Mouse (Mus musculus) embryonic facial prominence, embryonic 12.5 days (tissue): ENCODE measurements around the gene Batf2. TPM values are rescaled to one million over a fixed set of nuclear protein-coding genes. Genes with fewer than 3 reads are reported as not detected.
A peak's percentile ranks its signal among the peaks of the same experiment; 100 is the strongest.

Source experiments
- ATAC-seq: fragments of 200-750 bp; cut with Nextera tagmentation; 2 replicates; pipeline ENCODE4 v1.8.0; 2017; ENCODE audit not compliant: insufficient number of reproducible peaks, insufficient read depth, low FRiP score, low TSS enrichment
- H3K27ac ChIP-seq: fragments of 300-500 bp; sonication (generic); 2 replicates; pipeline ENCODE4 v1.5.1; 2016; ENCODE audit warnings: mild to moderate bottlenecking
- H3K27me3 ChIP-seq: fragments of 300-500 bp; sonication (generic); 2 replicates; pipeline ENCODE4 v1.6.1; 2016; ENCODE audit warnings: mild to moderate bottlenecking, moderate library complexity
- H3K36me3 ChIP-seq: fragments of 300-500 bp; sonication (generic); 2 replicates; pipeline ENCODE4 v1.6.1; 2016; ENCODE audit warnings: mild to moderate bottlenecking
- H3K4me1 ChIP-seq: fragments of 300-500 bp; sonication (generic); 2 replicates; pipeline ENCODE4 v1.6.1; 2016
- H3K4me2 ChIP-seq: fragments of 300-500 bp; sonication (generic); replicated peaks from 2 replicates; pipeline ENCODE4 v1.6.1; 2016; ENCODE audit warnings: mild to moderate bottlenecking, moderate library complexity
- H3K4me3 ChIP-seq: fragments of 300-500 bp; sonication (generic); 2 replicates; pipeline ENCODE4 v1.5.1; 2016; ENCODE audit warnings: mild to moderate bottlenecking
- H3K9ac ChIP-seq: fragments of 300-500 bp; sonication (generic); 2 replicates; pipeline ENCODE4 v1.6.1; 2016; ENCODE audit warnings: mild to moderate bottlenecking, moderate library complexity
- H3K9me3 ChIP-seq: fragments of 300-500 bp; sonication (generic); 2 replicates; pipeline ENCODE4 v1.6.1; 2016; ENCODE audit warnings: mild to moderate bottlenecking, moderate library complexity
- WGBS: fragments of 180-500 bp; shearing (Covaris S2); methylation state at CpG from one replicate; pipeline ENCODE4 v1.1.7; 2016; 5-methylcytosine and 5-hydroxymethylcytosine counted together
- polyA plus RNA-seq: library from polyadenylated mRNA; unstranded; fragments of >200 nt; fragmentation: Nextera tagmentation; extraction: Ambion mirVana; gene quantifications from 2 replicates; pipeline ENCODE4 v1.2.1, GENCODE M21; 2016

The Batf2 gene
- polyA plus RNA-seq, 1 experiment from 2014 or later: not detected

- Histone ChIP-seq H3K36me3 (no peaks in the 10 kb centered on the region), H3K9me3 (no peaks in the 10 kb centered on the region), H3K4me2 (no peak overlapping the region), H3K9ac (no peak overlapping the region), H3K4me1 (peaks cover 2% of the 10 kb centered on the region; the same call in 1 of the 2 replicates), H3K4me3 (no peak overlapping the region), H3K27ac (no peak overlapping the region), H3K27me3 (no peaks in the 10 kb centered on the region)
- 35% methylated on average over 5 of the region's 5 CpGs for WGBS
- ATAC-seq: no peak
Observed at GRCm38 (mm10) chr19:6174771-6175170, 34.0 kb downstream of the Batf2 start.

- no peak overlapping the region for H3K4me3 ChIP-seq
Observed at GRCm38 (mm10) chr19:6178775-6179174, 38.0 kb downstream of the Batf2 start.

GRCm38 (mm10) chr19:6181629-6182028 is 40.8 kb downstream of the Batf2 start:
- Histone ChIP-seq H3K9ac (no peak overlapping the region), H3K4me2 (no peak overlapping the region), H3K27me3 (no peaks in the 10 kb centered on the region), H3K4me1 (no peaks in the 10 kb centered on the region), H3K36me3 (no peaks in the 10 kb centered on the region), H3K9me3 (no peaks in the 10 kb centered on the region), H3K27ac (no peak overlapping the region), H3K4me3 (no peak overlapping the region)
- 14% methylated on average over 5 of the region's 5 CpGs for WGBS
- ATAC-seq: no peak

More at GRCm38 (mm10) chr19:6178775-6179174, 38.0 kb downstream of the Batf2 start:
- H3K27me3 ChIP-seq: no peaks in the 10 kb centered on the region
- no peak overlapping the region for H3K27ac ChIP-seq
- H3K9ac ChIP-seq: no peak overlapping the region
- ATAC-seq: no peak
- H3K4me2 ChIP-seq: no peak overlapping the region
- 90% methylated on average over 6 of the region's 6 CpGs for WGBS
- H3K36me3 ChIP-seq: no peaks in the 10 kb centered on the region
- H3K9me3 ChIP-seq: no peaks in the 10 kb centered on the region
- peaks cover 2% of the 10 kb centered on the region; the same call in 1 of the 2 replicates for H3K4me1 ChIP-seq

- H3K9ac ChIP-seq: no peak overlapping the region
- no peaks in the 10 kb centered on the region for H3K27me3 ChIP-seq
- no peak overlapping the region for H3K27ac ChIP-seq
- no peak overlapping the region for H3K4me3 ChIP-seq
- H3K4me1 ChIP-seq: no peaks in the 10 kb centered on the region
- no peaks in the 10 kb centered on the region for H3K9me3 ChIP-seq
- ATAC-seq: 0 out of 2 replicates have a peak, but pooled peaks have one; percentile 47
- H3K36me3 ChIP-seq: no peaks in the 10 kb centered on the region
- no peak overlapping the region for H3K4me2 ChIP-seq
- WGBS: 3% methylated on average over 3 of the region's 3 CpGs
Observed at GRCm38 (mm10) chr19:6182534-6182933, 41.8 kb downstream of the Batf2 start.

GRCm38 (mm10) chr19:6184131-6184530 is 43.3 kb downstream of the Batf2 start, which contains the start of gene Majin:
Gene Majin, plus strand, starts transcription at chr19:6184388.
- H3K4me3 ChIP-seq: no peak within 1 kb of the TSS
- H3K4me1 ChIP-seq: no peaks in the 10 kb centered on the region
- H3K36me3 ChIP-seq: no peaks in the 10 kb centered on the region
- no peaks in the 10 kb centered on the region for H3K27me3 ChIP-seq
- no peak for ATAC-seq
- no peak within 1 kb of the TSS for H3K4me2 ChIP-seq
- no peak within 1 kb of the TSS for H3K27ac ChIP-seq
- WGBS: 86% methylated on average over 23 of the region's 23 CpGs
- H3K9ac ChIP-seq: no peak within 1 kb of the TSS
- H3K9me3 ChIP-seq: no peaks in the 10 kb centered on the region

- WGBS: 81% methylated on average over 2 of the region's 2 CpGs
Observed at GRCm38 (mm10) chr19:6204265-6204664, 63.5 kb downstream of the Batf2 start.

GRCm38 (mm10) chr19:6206716-6207115 is 65.9 kb downstream of the Batf2 start:
- H3K4me1 ChIP-seq: no peaks in the 10 kb centered on the region
- H3K36me3 ChIP-seq: no peaks in the 10 kb centered on the region
- no peak for ATAC-seq
- H3K9ac ChIP-seq: no peak overlapping the region
- no peak overlapping the region for H3K4me2 ChIP-seq
- WGBS: 59% methylated on average over 5 of the region's 5 CpGs
- H3K27me3 ChIP-seq: no peaks in the 10 kb centered on the region
- no peak overlapping the region for H3K4me3 ChIP-seq
- H3K27ac ChIP-seq: no peak overlapping the region
- no peaks in the 10 kb centered on the region for H3K9me3 ChIP-seq

More at GRCm38 (mm10) chr19:6204265-6204664, 63.5 kb downstream of the Batf2 start:
- H3K4me1 ChIP-seq: no peaks in the 10 kb centered on the region
- H3K27ac ChIP-seq: no peak overlapping the region
- ATAC-seq: no peak
- no peaks in the 10 kb centered on the region for H3K9me3 ChIP-seq
- no peak overlapping the region for H3K9ac ChIP-seq
- no peak overlapping the region for H3K4me3 ChIP-seq
- H3K4me2 ChIP-seq: no peak overlapping the region
- no peaks in the 10 kb centered on the region for H3K27me3 ChIP-seq
- H3K36me3 ChIP-seq: no peaks in the 10 kb centered on the region

GRCm38 (mm10) chr19:6216046-6216705 is 75.4 kb downstream of the Batf2 start:
- Histone ChIP-seq H3K27ac (no peak overlapping the region), H3K4me3 (no peak overlapping the region), H3K4me2 (no peak overlapping the region), H3K4me1 (0 out of 2 replicates have a peak, but pooled peaks cover 5% of the 10 kb centered on the region), H3K9me3 (no peaks in the 10 kb centered on the region), H3K9ac (no peak overlapping the region), H3K27me3 (no peaks in the 10 kb centered on the region), H3K36me3 (no peaks in the 10 kb centered on the region)
- ATAC-seq: no peak
- 87% methylated on average over 6 of the region's 6 CpGs for WGBS

- H3K9me3 ChIP-seq: no peaks in the 10 kb centered on the region
- no peaks in the 10 kb centered on the region for H3K27me3 ChIP-seq
- H3K4me2 ChIP-seq: no peak overlapping the region
- no peak overlapping the region for H3K9ac ChIP-seq
- 0 out of 2 replicates have a peak, but pooled peaks cover 5% of the 10 kb centered on the region for H3K4me1 ChIP-seq
- H3K27ac ChIP-seq: no peak overlapping the region
- no peak overlapping the region for H3K4me3 ChIP-seq
- ATAC-seq: no peak
- H3K36me3 ChIP-seq: no peaks in the 10 kb centered on the region
- 71% methylated on average over 6 of the region's 6 CpGs for WGBS
Observed at GRCm38 (mm10) chr19:6218606-6219005, 77.8 kb downstream of the Batf2 start.

Other genes starting within 250 kb of the Batf2 start
- gene Tigd3, start 246.8 kb upstream of the Batf2 start, polyA plus RNA-seq: 5.3 and 6.3 TPM in 2 replicates
- 192 and 207 TPM in 2 replicates for gene Dpf2, start 228.0 kb upstream of the Batf2 start, polyA plus RNA-seq
- gene Cdc42ep2, start 216.2 kb upstream of the Batf2 start, polyA plus RNA-seq: 3.6 and 4.2 TPM in 2 replicates
- 80.5 and 82.9 TPM in 2 replicates for gene Pola2, start 176.8 kb upstream of the Batf2 start, polyA plus RNA-seq
- gene Slc22a20, start 154.8 kb upstream of the Batf2 start, polyA plus RNA-seq: not detected in 2 replicates
- gene Capn1, start 125.1 kb upstream of the Batf2 start, polyA plus RNA-seq: 7.0 and 7.7 TPM in 2 replicates
- gene Syvn1, start 94.4 kb upstream of the Batf2 start, polyA plus RNA-seq: 26.4 and 29.8 TPM in 2 replicates
- gene Mrpl49, start 83.2 kb upstream of the Batf2 start, polyA plus RNA-seq: 79.3 and 79.4 TPM in 2 replicates
- 703 and 704 TPM in 2 replicates for gene Fau, start 83.1 kb upstream of the Batf2 start, polyA plus RNA-seq
- 38.1 and 39.3 TPM in 2 replicates for gene Znhit2, start 79.8 kb upstream of the Batf2 start, polyA plus RNA-seq
- gene Tm7sf2, start 72.6 kb upstream of the Batf2 start, polyA plus RNA-seq: 31.9 and 33.2 TPM in 2 replicates
- 76.0 and 78.4 TPM in 2 replicates for gene Vps51, start 63.8 kb upstream of the Batf2 start, polyA plus RNA-seq
- gene Tmem262, start 61.0 kb upstream of the Batf2 start, polyA plus RNA-seq: not detected in 2 replicates
- gene Gm28374, start 58.7 kb upstream of the Batf2 start, polyA plus RNA-seq: 1.2 and 2.0 TPM in 2 replicates
- 75.5 and 80.8 TPM in 2 replicates for gene Zfpl1, start 56.0 kb upstream of the Batf2 start, polyA plus RNA-seq
- 40.6 TPM in 2 replicates for gene Cdca5, start 56.0 kb upstream of the Batf2 start, polyA plus RNA-seq
- 0.43 and 0.50 TPM in 2 replicates for gene AC131692.1, start 46.6 kb upstream of the Batf2 start, polyA plus RNA-seq
- 0.55 and 0.64 TPM in 2 replicates for gene Naaladl1, start 35.2 kb upstream of the Batf2 start, polyA plus RNA-seq
- 55.6 and 58.8 TPM in 2 replicates for gene Sac3d1, start 22.3 kb upstream of the Batf2 start, polyA plus RNA-seq
- 33.6 and 35.8 TPM in 2 replicates for gene Snx15, start 12.7 kb upstream of the Batf2 start, polyA plus RNA-seq
- 100 and 102 TPM in 2 replicates for gene Arl2, start 565 bp downstream of the Batf2 start, polyA plus RNA-seq
- not detected in 2 replicates for gene Majin, start 43.4 kb downstream of the Batf2 start, polyA plus RNA-seq
- 2.3 and 3.1 TPM in 2 replicates for gene Gpha2, start 85.4 kb downstream of the Batf2 start, polyA plus RNA-seq
- 34.5 and 40.1 TPM in 2 replicates for gene Ppp2r5b, start 94.9 kb downstream of the Batf2 start, polyA plus RNA-seq
- 11.7 and 12.0 TPM in 2 replicates for gene Atg2a, start 100.7 kb downstream of the Batf2 start, polyA plus RNA-seq
- 76.6 and 77.6 TPM in 2 replicates for gene Ehd1, start 135.7 kb downstream of the Batf2 start, polyA plus RNA-seq
- gene Cdc42bpg, start 165.5 kb downstream of the Batf2 start, polyA plus RNA-seq: 0.65 and 0.95 TPM in 2 replicates
- 107 and 111 TPM in 2 replicates for gene Men1, start 194.0 kb downstream of the Batf2 start, polyA plus RNA-seq
- gene Map4k2, start 200.2 kb downstream of the Batf2 start, polyA plus RNA-seq: 15.6 and 16.8 TPM in 2 replicates
- gene Sf1, start 222.7 kb downstream of the Batf2 start, polyA plus RNA-seq: 158 and 159 TPM in 2 replicates
- gene Pygm, start 243.4 kb downstream of the Batf2 start, polyA plus RNA-seq: 3.5 and 6.0 TPM in 2 replicates